Mouse (Mus musculus): Measurements from ENCODE around the gene Bik.

DNA sequence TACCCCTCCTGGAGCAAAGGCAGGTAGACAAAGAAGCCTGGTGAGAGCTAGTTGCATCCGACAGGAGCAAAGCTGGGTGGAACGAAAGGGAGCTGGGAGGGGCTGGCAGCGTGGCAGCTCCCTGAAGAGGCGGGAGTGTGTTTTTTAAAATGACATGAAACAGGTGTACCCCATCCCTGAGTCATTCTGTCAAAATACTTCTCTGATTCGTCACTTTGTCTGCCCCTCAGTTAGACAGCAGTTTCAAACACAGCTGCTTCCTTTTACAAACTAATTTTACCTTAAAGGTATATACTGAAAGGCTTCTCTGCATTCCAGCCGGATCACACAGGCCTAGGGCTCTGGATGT is 32.1 kb upstream of the Bik start:
- no peak for TF ChIP-seq CTCF (conservative IDR thresholded peaks at IDR 0.05 in 1 of 2, IDR thresholded peaks at IDR 0.05 in 1 of 2; ENCODE audit: low read depth in 2 of 2, low read length in 2 of 2)
- TF ChIP-seq ZMIZ1 (IDR thresholded peaks at IDR 0.05; ENCODE audit: low read depth, low read length), result no peak

Data from CH12.LX (cell line).